Mouse (Mus musculus): ENCODE results near the gene Gbe1.

The Gbe1 gene

DNA sequence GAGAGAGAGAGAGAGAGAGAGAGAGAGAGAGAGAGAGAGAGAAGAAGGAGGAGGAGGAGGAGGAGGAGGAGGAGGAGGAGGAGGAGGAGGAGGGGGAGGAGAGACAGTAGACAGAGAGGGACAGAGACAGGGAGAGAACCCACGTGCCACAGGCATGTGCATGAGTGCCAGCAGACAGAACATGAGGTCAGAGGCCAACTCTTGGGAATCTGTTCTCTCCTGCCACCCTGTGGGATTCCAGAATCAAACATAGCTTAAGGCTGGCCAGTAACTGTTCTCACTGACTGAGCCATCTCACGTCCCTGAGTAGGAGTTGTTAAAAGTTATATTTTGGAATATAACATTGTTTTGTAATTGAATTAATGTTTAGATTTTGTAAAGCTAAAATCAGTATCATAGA lies 39.3 kb downstream of the Gbe1 start:
- no peak for DNase-seq (ENCODE audit: low spot score in 2 of 2)

DNA sequence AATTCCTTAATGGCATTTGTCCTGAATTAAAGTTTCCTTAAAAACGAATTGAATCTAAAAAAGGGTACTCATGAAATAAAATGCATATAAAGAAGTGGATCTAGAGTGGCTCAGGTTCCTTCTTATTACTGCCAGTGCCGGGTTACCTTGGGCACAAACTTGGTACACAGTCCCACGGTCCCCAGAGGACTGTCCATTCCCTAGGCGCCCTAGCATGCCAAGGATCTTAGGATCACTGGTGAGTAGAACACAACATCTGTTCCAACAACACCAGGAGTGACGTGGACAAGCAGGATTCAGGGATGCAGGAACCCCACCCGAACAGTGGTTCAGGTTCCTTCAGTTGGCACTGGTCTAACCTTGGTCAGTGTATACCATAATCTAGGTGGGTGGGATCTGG lies 44.6 kb downstream of the Gbe1 start:
- no peak for DNase-seq (ENCODE audit: low spot score in 2 of 2)

DNA sequence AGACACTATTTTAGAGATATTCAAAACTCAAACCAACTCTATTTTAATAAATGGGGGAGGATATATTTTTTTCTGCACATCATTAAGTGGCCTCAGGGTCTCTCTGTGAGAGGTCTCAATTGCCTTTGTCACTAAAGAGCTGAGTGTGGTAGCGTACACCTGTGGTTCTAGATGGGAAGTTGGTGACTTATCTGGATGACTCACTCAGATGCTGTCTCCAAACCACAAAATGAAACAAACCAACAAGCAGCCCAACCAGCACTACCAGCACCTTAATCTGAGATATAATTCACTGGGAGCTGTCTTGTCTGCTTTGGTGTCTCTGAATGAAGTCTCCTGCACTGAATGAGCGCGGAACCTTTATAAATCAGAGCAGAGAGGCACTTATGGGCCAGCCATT lies 51.5 kb downstream of the Gbe1 start:
- DNase-seq (ENCODE audit: low spot score in 2 of 2): no peak

DNA sequence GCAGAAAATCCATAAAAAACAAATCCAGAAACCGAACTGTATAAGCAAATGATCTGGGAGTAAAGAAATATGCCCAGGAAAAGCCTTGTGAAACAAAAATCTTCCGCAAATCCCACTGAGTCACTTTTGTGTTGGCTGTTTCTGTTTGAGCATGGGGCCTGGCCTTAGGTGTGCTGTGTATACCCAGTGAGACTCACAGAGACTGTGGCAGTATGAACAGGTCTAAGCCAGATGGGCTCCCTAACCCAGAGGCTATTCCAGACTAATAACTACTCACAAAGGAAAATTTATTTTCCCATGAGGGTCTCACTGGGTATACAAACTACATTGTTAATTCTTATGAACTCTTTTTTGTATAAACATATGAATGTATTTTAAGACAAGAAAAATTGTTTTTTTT lies 67.3 kb downstream of the Gbe1 start:
- no peak for DNase-seq (ENCODE audit: low spot score in 2 of 2)

DNA sequence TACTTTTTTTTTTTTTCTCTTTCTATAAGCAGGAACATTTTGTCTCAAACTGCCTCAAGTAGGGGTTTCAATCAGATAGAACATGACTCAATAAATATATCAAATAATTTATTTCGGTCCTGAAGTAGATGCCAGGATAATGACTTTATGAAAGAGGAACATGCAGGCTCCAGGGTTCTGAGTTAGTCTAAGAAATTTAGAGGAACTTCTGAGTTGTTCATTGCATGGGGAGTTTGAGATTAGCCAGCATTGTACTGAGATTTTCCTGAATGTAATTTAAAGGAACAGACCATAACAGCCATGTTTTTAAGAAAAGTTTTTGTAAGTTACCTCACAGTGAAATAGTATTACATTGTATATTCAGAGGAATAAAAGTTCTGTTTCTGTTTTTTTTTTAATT lies 71.7 kb downstream of the Gbe1 start:
- no peak for DNase-seq (ENCODE audit: low spot score in 2 of 2)

DNA sequence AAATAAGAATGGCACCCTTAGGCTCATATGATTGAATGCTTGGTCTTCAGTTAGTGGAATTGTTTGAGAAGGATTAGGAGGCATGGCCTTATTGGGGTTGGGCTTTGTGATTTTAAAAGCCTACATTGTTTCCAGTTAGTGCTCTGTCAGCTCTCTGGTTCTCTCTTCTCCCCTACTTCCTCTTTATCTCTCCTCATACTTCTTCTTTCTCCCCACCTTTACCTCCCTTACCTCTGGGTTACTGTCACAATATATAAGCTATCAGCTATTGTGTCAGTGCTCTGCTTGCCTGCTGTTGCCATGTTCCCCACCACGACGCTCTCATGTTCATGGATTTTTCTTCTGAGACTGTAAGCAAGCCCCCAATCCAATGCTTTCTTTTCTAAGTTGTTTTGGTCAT lies 73.6 kb downstream of the Gbe1 start:
- no peak for DNase-seq (ENCODE audit: low spot score in 2 of 2)

DNA sequence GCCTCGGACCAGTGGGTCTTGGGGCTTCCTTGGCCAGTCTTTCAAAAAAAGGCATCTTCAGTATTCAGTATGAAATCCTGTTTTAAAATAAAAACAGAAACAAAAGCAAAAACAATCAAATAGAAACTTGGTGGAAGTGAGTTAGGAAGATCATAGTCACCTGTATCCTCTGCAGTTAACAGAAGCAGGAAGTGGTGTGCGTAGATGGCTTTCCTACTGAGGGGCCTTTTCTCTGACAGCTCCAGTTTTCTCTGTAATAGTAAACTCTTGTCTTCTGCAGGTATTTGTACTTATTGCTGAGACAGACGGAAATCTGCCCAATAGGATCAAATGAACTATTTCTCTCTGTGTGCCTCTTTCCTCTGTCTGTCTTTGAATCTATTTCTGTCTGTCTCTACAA lies 81.5 kb downstream of the Gbe1 start:
- no peak for DNase-seq (ENCODE audit: low spot score in 2 of 2)

DNA sequence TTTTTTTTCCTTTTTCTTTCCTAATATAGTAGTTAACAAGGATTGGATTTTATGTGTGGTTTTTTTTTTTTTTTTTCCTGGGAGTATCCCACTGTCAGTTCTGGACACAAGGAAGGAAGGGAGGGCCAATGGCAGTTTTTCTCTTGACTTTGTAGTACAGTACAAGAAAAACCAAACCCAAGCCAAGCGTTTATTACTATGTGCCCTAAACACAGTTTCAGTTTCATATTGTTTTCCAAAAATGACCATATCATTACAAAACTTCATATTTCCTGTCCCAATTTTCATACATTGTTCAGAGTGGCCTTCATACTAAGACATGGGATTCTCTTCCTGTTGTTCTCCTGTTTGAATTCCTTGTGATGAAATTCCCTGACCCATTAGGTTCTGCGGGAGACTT lies 94.0 kb downstream of the Gbe1 start:
- DNase-seq (ENCODE audit: low spot score in 2 of 2): no peak

DNA sequence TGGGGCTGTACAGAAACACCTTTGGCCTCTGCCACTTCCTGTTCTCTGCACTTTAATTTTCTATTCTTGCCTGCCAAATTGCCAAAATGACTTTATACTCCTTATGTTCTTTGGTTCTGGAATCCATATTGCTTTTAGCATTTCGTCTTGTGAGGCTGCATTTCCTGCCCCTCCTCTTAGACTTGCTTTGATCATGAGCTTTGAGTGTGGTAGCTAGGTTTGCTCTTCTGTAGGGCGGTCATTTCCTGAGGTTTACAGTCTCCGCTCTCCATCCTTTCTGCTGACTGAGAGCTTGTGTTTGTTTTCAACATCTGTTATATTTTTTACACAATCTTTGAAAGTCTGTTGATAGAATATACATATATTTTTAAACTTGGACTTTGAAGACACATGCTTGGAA lies 107.3 kb downstream of the Gbe1 start:
- no peak for DNase-seq (ENCODE audit: low spot score in 2 of 2)

DNA sequence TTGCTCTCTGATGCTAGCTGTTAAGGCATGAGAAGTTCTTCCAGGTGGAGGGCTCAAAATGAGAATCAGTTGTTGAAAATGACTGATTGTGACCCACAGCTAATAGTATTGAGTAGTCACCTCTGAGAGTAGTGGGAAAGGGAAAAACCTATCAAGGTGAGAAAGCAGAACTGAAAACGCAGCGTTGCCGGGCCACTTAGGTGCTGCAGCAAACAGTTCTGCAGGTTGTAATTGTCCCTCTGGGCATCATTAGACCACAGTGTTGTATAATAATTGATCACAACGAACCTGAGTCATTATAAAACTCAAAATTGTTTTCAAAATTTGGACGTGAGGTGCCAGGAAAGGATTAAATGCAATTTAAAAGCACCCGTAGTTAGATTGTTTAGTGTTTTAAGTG lies 135.8 kb downstream of the Gbe1 start:
- no peak for DNase-seq (ENCODE audit: low spot score in 2 of 2)

DNA sequence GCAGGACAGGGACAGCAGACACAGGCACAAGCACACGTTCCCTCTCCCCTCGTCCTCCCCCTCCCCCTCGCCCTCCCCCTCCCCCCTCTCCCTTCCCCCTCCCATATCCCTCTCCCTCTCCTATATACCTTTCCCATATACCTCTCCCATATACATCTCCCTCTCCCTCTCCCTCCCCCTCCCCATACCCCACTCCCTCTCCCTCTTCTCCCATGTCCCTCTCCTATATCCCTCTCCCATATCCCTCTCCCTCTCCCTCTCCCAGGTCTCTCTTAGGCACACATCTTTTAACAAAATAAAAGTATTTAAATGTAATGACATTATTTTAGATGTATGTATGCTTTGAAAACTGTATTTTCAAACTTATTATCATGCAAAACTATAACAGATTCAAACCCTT lies 161.8 kb downstream of the Gbe1 start:
- no peak for DNase-seq (ENCODE audit: low spot score in 2 of 2)

DNA sequence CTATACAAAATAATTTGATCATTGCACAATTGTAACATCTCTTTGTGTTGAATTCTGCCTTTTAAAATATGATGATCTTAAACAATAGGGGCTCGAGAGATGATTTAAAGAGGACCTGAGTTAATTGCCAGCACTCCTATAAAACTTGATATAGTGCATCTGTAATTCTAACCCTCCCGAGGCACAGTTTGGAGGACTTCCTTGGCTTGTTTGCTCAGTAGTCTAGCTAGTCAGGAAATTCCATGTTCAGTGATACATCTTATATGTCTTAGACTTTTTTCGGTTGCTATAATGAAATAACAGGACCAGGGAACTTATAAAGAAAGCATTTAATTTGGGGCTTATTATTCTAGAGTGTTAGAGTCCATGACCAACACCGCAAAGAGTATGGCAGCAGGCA lies 162.4 kb downstream of the Gbe1 start:
- DNase-seq (ENCODE audit: low spot score in 2 of 2): no peak

DNA sequence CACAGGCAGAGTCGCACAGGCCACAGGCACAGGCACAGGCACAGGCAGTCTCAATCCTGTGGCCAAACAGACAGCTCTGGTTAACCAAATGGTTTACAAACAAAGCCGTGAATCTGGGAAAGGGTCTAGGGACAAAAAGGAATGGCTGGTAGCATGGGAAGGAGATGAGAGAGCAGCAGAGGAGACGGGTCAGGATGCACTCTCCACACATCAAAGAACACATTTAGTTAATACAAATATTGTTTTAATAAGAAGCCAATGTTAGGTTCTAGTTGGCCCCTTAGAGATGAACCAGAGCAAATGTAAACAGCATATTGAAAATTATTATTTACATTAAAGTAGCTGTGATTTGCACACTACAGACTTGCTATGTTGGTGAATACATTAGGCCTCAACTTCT lies 166.7 kb downstream of the Gbe1 start:
- DNase-seq (ENCODE audit: low spot score in 2 of 2): no peak

DNA sequence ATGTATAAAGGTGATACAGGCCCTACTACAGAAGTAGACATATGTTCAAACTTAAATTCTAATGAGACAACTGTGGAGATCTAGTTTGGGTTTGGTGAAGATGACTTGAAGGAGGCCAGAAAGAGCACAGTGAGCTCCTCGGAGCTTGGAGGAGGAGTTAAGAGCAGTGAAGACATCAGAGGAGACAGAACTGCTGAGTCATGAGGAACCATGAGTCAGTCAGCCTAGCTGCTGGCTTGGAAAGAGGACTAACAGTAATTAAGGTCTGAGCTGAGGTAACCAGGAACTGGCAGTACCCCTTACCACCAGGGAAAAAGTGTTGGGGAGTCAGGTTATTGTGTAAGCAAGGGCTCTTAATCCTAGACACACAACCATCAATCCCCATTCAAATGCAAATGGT lies 192.7 kb downstream of the Gbe1 start:
- no peak for DNase-seq (ENCODE audit: low spot score in 2 of 2)

DNA sequence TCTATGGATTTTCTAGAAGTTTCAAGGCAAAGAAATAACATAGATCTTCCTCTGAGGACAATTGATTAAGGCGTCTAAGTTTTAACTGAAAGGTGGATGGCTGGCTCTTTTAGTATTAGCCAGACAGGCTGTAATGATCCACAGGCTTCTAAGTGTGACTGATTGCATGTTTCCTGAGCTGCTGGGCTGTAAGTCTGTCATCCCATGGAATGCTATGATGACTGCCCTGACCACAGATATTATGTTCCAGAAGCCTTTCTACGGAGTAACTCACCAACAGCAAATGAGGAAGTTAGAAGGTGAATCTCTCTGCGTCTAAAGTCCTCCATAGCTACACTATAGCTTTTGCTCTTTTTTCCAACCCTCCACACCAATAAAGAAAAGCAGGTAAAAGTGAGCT lies 197.2 kb downstream of the Gbe1 start:
- no peak for DNase-seq (ENCODE audit: low spot score in 2 of 2)

DNA sequence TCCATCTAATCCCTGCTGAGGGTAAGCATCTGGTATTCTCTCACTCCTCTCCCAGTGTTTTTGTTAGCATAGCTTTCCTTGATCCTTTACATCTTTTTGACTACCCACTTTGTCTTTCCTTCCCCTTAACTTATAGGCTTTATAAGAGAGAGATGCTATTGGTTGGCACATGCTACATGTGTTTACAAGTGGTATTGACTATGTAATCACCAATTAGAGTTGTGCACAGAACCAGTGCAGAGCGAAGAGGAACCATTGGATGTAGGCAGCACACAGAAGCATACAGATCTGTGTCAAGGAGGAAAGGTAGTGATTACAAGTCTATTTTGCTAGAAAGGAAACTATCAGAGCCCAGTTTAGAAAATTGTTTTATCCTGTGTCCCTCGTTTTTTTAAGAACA lies 209.1 kb downstream of the Gbe1 start:
- no peak for DNase-seq (ENCODE audit: low spot score in 2 of 2)

DNA sequence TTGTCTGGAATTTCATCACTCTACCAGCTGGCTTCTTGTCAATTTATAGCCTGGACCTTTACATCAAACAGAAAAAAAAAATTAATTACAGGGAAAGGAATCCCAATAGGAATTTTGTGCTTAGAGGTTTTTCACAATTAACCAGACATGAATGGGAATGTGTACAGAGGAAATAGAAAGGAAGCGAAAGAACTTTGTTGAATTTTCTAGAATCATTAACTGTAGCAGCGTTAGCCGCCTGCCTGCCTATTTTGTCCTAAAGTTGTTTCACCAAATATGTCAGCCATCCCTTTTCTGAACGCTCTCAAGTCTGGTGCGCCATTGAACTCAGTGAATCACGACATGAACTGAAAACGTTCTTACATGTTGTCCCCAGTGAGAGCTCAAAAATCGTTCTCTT lies 209.8 kb downstream of the Gbe1 start:
- DNase-seq (ENCODE audit: low spot score in 2 of 2): no peak

DNA sequence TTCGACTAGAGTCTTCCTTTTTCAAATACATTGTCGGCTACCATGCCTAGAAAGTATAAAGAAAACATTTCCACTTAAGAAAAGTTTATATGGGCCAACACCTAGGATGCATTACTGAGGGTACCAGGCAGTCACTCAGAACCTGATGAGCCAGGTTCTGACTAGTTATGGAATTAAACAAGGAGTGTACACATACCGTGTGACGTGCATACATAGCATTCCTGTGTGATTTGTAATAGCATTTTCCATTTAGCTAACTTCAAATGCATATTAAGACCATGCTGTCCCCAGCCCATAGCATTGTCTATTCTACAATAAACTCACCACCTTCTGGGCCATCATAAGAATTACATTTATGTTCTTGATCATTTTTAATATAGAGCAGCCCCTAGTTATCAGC lies 210.5 kb downstream of the Gbe1 start:
- no peak for DNase-seq (ENCODE audit: low spot score in 2 of 2)

DNA sequence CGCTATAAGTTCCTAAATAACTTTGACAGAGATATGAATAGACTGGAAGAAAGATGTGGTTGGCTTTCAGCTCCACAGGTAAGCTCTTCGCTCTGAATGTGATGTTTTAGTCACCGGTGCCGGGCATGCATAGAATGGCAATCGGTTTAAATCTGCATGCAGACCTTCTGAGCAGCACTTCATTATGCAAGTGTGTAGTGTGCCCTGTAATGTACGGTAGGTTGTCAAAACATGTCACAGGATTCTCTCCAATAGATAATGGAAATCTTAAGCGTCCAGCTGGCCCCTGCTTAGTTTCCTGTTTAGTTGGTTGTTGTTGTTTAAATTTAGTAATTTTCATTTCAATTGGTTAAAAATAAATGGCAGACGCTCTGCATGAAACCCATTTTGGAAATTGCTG lies 213.5 kb downstream of the Gbe1 start:
- no peak for DNase-seq (ENCODE audit: low spot score in 2 of 2)

DNA sequence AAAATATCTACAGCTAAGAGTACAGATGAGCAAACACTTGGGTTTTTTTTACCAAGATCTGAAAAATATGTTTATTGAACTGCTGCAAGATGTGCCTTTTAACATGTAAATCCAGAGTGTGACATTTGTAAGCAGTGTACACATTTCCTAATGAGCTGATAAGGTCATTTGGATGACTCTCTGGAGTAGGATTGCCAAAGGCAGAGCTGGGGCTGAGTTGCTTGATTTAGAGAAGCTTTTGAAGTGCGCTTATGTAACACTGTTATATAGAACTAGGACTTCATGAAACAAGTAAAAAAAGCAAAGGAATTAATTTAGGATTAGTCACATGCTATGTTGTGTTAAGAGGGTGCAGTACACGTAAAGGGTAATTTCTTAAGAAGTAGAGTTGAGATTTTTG lies 221.5 kb downstream of the Gbe1 start:
- no peak for DNase-seq (ENCODE audit: low spot score in 2 of 2)

DNA sequence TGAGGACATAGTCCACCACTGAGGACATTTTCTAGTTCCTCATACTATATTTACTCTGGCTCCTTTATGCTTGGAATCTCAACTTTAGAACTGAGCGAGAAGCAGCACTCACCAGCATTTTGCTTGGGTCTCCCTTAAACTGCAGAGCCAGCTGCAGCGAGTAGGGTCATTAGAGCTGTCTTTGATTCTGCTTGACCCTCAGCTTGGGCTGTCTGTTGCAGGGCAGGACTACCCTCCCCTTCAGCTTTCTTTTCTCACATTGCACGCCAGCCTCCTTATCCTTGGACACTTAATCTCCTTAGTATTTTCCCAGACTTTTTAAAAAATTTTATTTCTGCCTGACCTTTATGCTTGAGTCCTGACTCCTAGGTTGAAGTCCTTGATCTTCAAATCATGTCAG lies 237.1 kb downstream of the Gbe1 start:
- DNase-seq (ENCODE audit: low spot score in 2 of 2): no peak

DNA sequence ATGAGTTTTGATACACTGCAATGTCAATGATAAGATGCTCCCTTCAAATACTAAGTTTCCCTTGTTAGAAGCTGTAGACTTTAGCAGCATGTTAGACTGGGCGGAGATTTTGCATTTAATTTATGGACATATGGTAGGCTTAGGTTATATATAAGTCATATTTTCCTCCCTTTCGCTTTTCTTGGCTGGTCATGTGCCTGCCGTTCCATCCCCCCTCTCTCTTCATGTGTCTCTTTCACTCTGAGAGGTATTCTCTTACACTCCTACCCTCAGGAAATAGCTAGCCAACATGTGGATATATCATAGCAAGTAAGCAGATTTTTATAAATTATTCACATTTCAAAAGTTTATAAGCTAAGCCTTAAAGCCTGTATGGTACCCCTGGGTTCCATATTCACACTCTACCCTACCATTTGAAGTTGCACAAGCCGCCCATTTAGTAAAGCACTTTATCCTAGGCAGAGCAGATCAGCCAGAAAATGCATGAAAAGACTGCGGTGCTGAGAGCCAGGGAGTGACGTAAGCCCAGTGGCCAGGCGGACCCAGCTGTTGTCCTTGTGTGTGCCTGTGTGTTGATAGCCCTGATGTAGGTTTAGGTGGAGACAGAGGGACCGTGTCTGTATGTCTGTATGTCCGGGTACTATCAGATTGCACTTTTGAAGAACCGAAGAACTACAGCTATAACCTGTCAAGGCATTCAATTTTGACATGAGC lies 248.0 kb downstream of the Gbe1 start:
- no peak for DNase-seq (ENCODE audit: low spot score in 2 of 2)

DNA sequence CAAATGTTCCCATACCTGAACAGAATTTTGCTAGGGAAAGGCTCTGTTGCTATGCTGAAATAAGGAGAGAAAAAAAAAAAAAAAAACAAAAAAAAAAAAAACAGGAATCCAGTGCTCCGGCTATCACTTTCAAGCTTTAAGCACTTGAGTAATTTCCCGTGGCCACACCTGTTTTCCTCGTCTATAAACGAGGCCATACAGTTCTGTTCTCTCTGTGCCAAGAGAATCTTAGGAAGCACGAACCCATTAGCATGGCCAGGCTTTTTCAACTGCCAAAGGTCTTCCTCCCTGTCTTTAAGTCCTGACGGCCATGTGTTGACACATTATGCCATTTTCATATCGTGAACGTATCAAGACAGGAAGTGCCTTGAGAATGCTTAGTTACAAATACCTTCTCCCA lies 248.8 kb downstream of the Gbe1 start:
- DNase-seq (ENCODE audit: low spot score in 2 of 2): no peak

DNA sequence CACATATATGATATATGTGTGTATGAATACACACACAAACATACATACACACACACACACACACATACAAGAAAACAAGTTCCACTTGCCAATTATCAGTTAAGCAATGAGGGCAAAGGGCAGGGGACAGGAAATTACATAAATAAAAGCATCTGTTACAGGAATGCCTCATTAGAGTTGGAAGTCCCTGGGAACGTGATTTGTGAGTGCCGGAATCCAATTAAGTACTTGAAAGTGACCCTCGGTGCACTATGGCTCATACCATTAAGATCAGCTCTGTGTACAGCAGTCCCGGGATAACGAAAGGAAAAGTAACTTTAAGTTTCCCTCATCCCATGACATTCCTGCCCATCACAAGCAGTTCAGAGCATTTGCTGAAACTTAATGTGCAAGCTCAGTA lies 249.7 kb downstream of the Gbe1 start:
- no peak for DNase-seq (ENCODE audit: low spot score in 2 of 2)

Measured in cerebellum, postnatal 4 days (tissue).